Mouse (Mus musculus) kidney, adult 18-20 months (tissue): ENCODE results near the gene Smarcd2.

Source experiments
- DNase-seq: peaks from one replicate; pipeline ENCODE4 v3.0.0; 2021

Gene Smarcd2

DNA sequence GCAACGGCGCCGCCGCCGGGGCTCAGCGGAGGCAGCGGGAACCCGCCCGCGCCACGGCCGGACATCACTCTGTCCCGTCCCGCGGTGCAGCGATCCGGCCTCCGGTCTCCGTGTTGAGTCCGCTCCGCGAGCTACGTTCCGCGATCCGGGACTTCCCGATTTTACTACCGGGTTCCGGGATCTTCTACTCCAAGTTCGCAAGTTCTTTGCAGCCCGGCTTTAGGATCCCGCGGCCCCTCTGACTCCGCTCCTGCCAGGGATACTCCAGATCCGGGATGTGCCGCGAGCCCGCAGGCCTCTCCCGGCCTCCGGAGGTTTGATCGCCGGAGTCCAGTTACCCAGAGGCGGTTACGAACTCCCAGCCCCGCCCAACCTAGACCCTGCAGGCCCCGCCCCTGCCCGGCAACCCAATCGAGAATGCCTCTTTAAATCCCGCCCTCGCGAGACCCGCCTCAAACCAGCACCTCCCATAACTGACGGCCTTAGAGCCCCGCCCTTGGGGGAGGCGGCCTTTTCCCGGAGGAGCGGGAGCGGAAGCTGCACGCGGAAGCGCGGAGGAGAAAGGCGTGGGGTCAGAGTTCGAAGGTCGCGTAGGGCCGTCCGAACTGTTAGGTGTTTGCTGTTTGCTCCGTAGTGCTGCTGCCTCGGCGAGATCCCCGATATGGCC is at the start of gene Smarcd2:
TSS of gene Smarcd2 (minus strand) at position 329 of the 667 bp plus-strand sequence.
- peak; percentile 99 for DNase-seq

GRCm38 (mm10) chr11:106318406-106319366 is 45.9 kb upstream of the Smarcd2 start:
- DNase-seq: peak; percentile 11

GRCm38 (mm10) chr11:106317801-106318200 is 45.0 kb upstream of the Smarcd2 start:
- no peak for DNase-seq

- DNase-seq: no peak
These were observed 43.6 kb upstream of the Smarcd2 start for GRCm38 (mm10) chr11:106316416-106316815.

DNA sequence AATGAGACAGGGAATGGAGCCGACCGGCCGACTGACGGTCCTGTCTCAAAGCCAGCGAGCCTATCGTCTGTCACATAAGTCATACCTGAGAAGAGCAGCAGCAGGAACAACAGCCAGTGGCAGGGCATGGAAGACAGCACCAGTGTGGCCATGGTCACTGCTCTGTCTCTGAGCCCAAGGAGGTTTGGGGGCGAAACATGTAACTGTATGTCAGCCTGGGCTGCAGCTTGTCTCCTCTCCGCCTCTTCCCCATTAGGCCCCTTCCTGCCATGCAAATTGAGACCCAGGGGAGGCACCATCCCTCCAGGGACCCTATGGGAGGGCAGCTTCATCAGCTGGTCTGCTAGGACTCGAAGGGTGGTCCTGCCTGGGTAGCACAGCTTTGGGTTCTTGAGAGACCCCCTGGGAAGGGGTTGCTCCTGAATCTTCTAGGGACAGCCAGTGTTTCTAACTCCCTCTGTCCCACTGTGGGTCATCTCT is 41.6 kb upstream of the Smarcd2 start, which contains the start of gene Cd79b:
TSS of gene Cd79b (minus strand) at position 430 of the 480 bp plus-strand sequence.
- no peak for DNase-seq

GRCm38 (mm10) chr11:106313533-106313932 is 40.8 kb upstream of the Smarcd2 start:
- no peak for DNase-seq

GRCm38 (mm10) chr11:106310123-106310522 is 37.4 kb upstream of the Smarcd2 start:
- DNase-seq: no peak

GRCm38 (mm10) chr11:106308162-106308561 is 35.4 kb upstream of the Smarcd2 start:
- no peak for DNase-seq

GRCm38 (mm10) chr11:106307432-106307831 is 34.7 kb upstream of the Smarcd2 start:
- no peak for DNase-seq

- no peak for DNase-seq
These were observed 34.0 kb upstream of the Smarcd2 start for GRCm38 (mm10) chr11:106306758-106307157.

DNA sequence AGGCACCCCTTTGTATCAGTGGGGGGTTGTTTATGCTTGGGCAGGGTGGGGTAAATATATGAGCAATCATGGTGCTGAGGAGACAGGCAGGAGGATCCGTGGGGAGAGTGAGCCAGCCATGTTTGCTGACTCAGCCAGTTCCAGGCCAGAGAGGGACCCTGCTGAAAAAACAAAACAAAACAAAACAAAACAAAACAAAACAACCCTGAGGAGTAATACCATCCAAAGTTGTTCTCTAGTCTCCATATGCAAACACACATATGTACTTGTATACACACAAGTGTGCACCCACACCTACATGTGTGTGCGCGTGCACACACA is 33.3 kb upstream of the Smarcd2 start:
- DNase-seq: no peak

DNA sequence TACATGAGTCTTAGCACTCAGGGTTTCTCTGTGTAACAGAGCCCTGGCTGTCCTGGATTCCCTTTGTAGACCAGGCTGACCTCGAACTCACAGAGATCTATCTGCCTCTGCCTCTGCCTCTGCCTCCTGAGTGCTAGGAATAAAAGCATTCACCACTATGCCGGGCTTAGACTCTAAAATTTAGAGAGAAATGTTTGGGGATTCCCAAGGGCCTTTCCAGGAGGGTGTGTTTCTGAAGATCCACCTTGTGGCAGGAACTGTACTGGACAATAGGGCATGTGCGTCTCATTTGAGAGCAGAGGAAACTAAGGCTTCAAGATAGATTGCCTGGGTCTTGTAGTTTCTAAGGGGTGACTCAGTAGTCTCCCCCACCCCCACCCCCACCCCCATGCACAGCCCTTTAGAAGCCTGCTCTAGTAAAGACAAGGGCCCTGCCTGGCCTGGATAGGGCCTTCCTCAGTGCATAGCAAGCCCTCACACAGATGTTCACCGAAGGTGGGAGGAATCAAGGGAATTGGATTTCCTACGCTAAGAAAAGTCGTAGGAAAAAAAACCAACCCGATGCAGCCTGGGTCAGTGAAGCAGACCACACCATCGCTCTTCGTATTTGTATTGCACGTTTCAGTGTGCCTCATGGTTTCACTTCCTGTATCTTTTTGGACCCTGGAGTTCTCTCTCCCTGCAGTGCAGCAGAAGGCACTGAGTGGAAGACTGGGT is 32.7 kb upstream of the Smarcd2 start:
- DNase-seq: no peak

GRCm38 (mm10) chr11:106302634-106303033 is 29.9 kb upstream of the Smarcd2 start:
- DNase-seq: peak; percentile 67

DNA sequence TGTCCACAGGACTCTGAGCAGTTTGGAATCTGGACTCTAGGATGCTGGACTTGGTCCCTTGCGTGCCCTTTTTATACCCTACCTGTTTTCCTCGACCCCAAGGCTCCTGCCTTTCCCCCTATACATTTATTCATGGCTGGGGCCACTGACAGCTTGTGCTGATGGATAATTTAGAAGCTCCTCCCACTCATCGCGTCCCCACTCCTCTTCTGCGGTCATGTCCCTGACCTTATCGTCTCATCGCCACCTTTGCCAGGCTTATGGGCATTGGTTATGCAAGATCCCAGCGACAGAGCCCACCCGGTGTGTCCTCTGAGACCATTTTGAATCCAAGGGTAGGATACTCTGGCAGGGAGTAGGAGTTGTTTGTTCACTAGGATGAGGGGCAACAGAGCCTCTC is 29.0 kb upstream of the Smarcd2 start, which contains the start of gene Gh:
TSS of gene Gh (minus strand) at position 101 of the 400 bp plus-strand sequence.
- no peak for DNase-seq

GRCm38 (mm10) chr11:106291861-106292260 is 19.1 kb upstream of the Smarcd2 start:
- DNase-seq: no peak

DNA sequence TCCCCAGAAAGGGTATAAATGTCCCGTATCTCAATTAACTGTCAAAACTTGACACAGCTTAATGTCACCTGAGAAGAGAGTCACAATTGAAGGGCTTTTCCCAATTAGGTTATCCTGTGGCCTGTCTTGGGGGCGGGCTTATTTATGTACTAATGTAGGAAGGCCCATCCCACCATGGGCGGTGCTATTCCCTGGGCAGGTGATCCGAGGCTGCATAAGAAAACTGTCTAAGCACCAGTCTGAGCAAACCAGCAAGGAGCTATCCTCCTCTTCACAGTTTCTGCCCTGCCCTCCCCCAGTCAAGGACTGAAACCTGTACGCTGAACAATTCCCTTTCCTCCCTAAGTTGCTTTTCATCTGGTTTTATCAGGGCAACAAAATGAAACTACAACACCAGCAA is 17.6 kb upstream of the Smarcd2 start:
- no peak for DNase-seq

GRCm38 (mm10) chr11:106289369-106289768 is 16.6 kb upstream of the Smarcd2 start:
- peak; percentile 51 for DNase-seq

- no peak for DNase-seq
These were observed 14.2 kb upstream of the Smarcd2 start for GRCm38 (mm10) chr11:106286987-106287386.

- no peak for DNase-seq
These were observed 13.4 kb upstream of the Smarcd2 start for GRCm38 (mm10) chr11:106286206-106286605.

- DNase-seq: no peak
These were observed 11.4 kb upstream of the Smarcd2 start for GRCm38 (mm10) chr11:106284126-106284525.

- DNase-seq: no peak
These were observed 10.6 kb upstream of the Smarcd2 start for GRCm38 (mm10) chr11:106283371-106283770.

GRCm38 (mm10) chr11:106282452-106282851 is 9.7 kb upstream of the Smarcd2 start:
- no peak for DNase-seq

GRCm38 (mm10) chr11:106276454-106276853 is 3.7 kb upstream of the Smarcd2 start, which contains the start of gene Tcam1:
Gene Tcam1 (plus strand): TSS chr11:106276672.
- DNase-seq: peak; percentile 96
